Comparison of ENCODE assay signal across 8 mouse cellular contexts in the genomic region with DNA sequence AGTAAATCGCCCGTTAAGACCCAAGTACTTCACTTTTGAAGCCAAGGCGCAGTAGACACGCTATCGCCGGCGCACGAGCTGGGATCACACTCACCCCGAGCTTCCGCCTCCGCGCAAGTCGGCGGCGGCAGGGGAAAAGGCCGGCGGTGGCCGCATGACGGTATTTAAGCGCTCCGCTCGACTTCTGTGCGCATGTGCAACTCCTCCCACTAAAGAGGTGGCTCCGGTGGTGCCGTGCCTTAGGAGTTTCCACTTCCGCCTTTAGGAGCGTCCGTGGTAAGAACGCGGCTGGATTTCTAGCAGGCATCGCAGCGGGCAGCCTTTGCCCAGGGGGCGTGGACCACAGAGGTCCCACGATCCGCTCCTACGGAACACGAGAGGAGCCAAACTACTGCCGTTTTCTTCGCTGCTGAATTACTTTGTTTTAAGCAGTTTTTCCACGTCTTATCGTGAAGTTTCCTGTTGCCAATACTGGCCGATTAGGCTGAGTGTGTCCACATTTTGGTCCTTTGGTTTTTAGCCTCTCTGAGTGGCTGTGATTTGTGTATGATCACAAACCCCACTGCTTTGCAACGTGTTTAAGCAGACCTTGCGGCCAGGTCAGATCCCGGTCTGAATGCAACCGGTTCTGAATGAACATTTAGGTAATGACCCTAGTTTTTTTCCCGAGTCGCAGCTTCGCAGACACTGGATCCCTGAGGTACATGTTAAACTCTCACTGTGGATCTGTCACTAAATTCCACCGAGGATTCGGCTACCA. TPM values are rescaled to one million over a fixed set of nuclear protein-coding genes. Genes with fewer than 3 reads are reported as not detected.
DNase-seq lines count a peak whose midpoint lies in the region; ATAC-seq lines count a peak whose summit lies in the region.

Gene Rps12 (minus strand): TSS at position 214 of the 760 bp plus-strand sequence.

- DNase-seq in adipocyte (ENCODE audit: low spot score), result peak; percentile 99
- peak; percentile 99 for DNase-seq in embryo, embryonic 10 days (ENCODE audit: low spot score)
- peak; percentile 97 for DNase-seq in gastrocnemius, postnatal 10 days
- peak; percentile 100 for DNase-seq in induced T-regulatory cell, adult 2 months (ENCODE audit: low read depth)
- DNase-seq in left cerebral cortex, adult 9 months (ENCODE audit: low spot score in 2 of 2), result peak; percentile 97 to 99
- DNase-seq in right cerebral cortex, postnatal 14 days, result peak; percentile 99
- DNase-seq in urinary bladder, postnatal 36 days (ENCODE audit: low spot score in 2 of 2), result peak; percentile 99

- ATAC-seq in megakaryocyte progenitor cell, adult 5-6 weeks (replicated peaks; ENCODE audit: poor library complexity), result peak; percentile 81

RNA-seq across cellular contexts. Expression of gene Rps12, which starts in this region (rescaled TPM):
- 100 to 1,000 TPM; 289 to 355 TPM for total RNA-seq in gastrocnemius, postnatal 10 days (2021)
- total RNA-seq in megakaryocyte progenitor cell, adult 5-6 weeks (2015), result 6,612 and 6,735 TPM in 2 replicates
- total RNA-seq in megakaryocyte progenitor cell, adult 5-6 weeks (2017), result 1,835 and 2,039 TPM in 2 replicates

Comparison
In these comparisons a context has a peak if more than half of its experiments do, and no peak if none do; other contexts are left out.
1. Peak in every context shown above with its lines: DNase-seq and ATAC-seq.
2. RNA of gene Rps12 (total RNA-seq): 1,835 to 6,735 TPM in megakaryocyte progenitor cell, adult 5-6 weeks; 289 to 355 TPM in gastrocnemius, postnatal 10 days; every median in the first group is over 4 times any median in the second.